Mouse (Mus musculus): ENCODE data around the gene Fah. TPM values are rescaled to one million over a fixed set of nuclear protein-coding genes. Genes with fewer than 3 reads are reported as not detected.

Fah gene
- polyA plus RNA-seq, 1 experiment, result 987 TPM

GRCm38 (mm10) chr7:84611609-84612008, 5.1 kb upstream of the Fah start:
- no peaks in the 10 kb centered on the region for H3K4me1 ChIP-seq (ENCODE audit: control insufficient read depth, insufficient read depth, low read length)
- no peaks in the 10 kb centered on the region for H3K36me3 ChIP-seq (ENCODE audit: control insufficient read depth, insufficient read depth, low read length)
- no peak overlapping the region for H3K27ac ChIP-seq (ENCODE audit: insufficient read depth, low read depth, low read length)
- TF ChIP-seq POLR2A (IDR thresholded peaks at IDR 0.05; ENCODE audit: low read depth, low read length), result no peak
- TF ChIP-seq CTCF (conservative IDR thresholded peaks at IDR 0.05; ENCODE audit: insufficient read depth, insufficient read length, low read depth, low read length), result no peak
- no peak overlapping the region for H3K4me3 ChIP-seq (ENCODE audit: insufficient read depth, low read depth, low read length)
- WGBS, result 86% methylated on average over 1 of the region's 1 CpGs
- H3K27me3 ChIP-seq (replicated peaks; ENCODE audit: control insufficient read depth, insufficient read depth, low read length), result no peaks in the 10 kb centered on the region
- DNase-seq, result no peak

- DNase-seq, result peak; percentile 98
- Histone ChIP-seq H3K4me3 (ENCODE audit: insufficient read depth, low read depth, low read length) (peak overlapping the region; percentile 82), H3K27ac (ENCODE audit: insufficient read depth, low read depth, low read length) (peak overlapping the region; percentile 88), H3K4me1 (ENCODE audit: control insufficient read depth, insufficient read depth, low read length) (no peaks in the 10 kb centered on the region; the same call in 1 of the 2 replicates), H3K27me3 (replicated peaks; ENCODE audit: control insufficient read depth, insufficient read depth, low read length) (no peaks in the 10 kb centered on the region), H3K36me3 (ENCODE audit: control insufficient read depth, insufficient read depth, low read length) (no peaks in the 10 kb centered on the region)
- WGBS, result under 1% methylated on average over 35 of the region's 36 CpGs
- TF ChIP-seq CTCF (conservative IDR thresholded peaks at IDR 0.05; ENCODE audit: insufficient read depth, insufficient read length, low read depth, low read length), result no peak
- peak; percentile 85 for TF ChIP-seq POLR2A (IDR thresholded peaks at IDR 0.05; ENCODE audit: low read depth, low read length)
Observed at GRCm38 (mm10) chr7:84605704-84606292, 724 bp downstream of the Fah start.

- peak overlapping the region; percentile 82 for H3K4me3 ChIP-seq (ENCODE audit: insufficient read depth, low read depth, low read length)
Observed at GRCm38 (mm10) chr7:84605033-84605687, 1.4 kb downstream of the Fah start.

DNA sequence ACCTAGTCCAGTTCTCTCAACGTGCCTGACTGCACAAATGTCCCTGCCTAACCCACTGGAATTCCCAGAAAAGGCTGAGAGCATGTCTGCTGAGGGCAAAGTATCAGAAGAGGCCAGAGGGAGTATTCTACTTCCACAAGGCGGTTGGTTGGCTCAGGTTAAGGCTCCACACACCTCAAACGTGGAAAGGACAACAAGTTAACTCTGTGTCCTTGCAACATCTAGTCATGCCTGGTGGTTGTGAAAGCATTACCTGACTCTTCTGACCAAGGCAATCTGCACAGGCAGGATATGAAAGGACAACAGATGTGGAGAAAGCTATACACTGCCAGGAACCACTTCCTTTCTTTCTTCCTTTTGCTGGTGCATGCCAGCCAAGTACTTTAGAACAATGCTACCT, 2.0 kb downstream of the Fah start:
- 27% methylated on average over 3 of the region's 3 CpGs for WGBS
- H3K27ac ChIP-seq (ENCODE audit: insufficient read depth, low read depth, low read length), result peak overlapping the region; percentile 88
- peak overlapping the region; percentile 5 for H3K4me3 ChIP-seq (ENCODE audit: insufficient read depth, low read depth, low read length)
- peak; percentile 93 for DNase-seq
- H3K36me3 ChIP-seq (ENCODE audit: control insufficient read depth, insufficient read depth, low read length), result no peaks in the 10 kb centered on the region
- TF ChIP-seq CTCF (conservative IDR thresholded peaks at IDR 0.05; ENCODE audit: insufficient read depth, insufficient read length, low read depth, low read length) (no peak), POLR2A (IDR thresholded peaks at IDR 0.05; ENCODE audit: low read depth, low read length) (no peak)
- H3K27me3 ChIP-seq (replicated peaks; ENCODE audit: control insufficient read depth, insufficient read depth, low read length), result no peaks in the 10 kb centered on the region
- H3K4me1 ChIP-seq (ENCODE audit: control insufficient read depth, insufficient read depth, low read length), result no peaks in the 10 kb centered on the region; the same call in 1 of the 2 replicates

More at GRCm38 (mm10) chr7:84605033-84605687, 1.4 kb downstream of the Fah start:
- no peaks in the 10 kb centered on the region for H3K27me3 ChIP-seq (replicated peaks; ENCODE audit: control insufficient read depth, insufficient read depth, low read length)
- peak; percentile 55 for DNase-seq
- WGBS, result 6% methylated on average over 19 of the region's 19 CpGs
- no peaks in the 10 kb centered on the region for H3K36me3 ChIP-seq (ENCODE audit: control insufficient read depth, insufficient read depth, low read length)
- H3K4me1 ChIP-seq (ENCODE audit: control insufficient read depth, insufficient read depth, low read length), result no peaks in the 10 kb centered on the region; the same call in 1 of the 2 replicates
- TF ChIP-seq CTCF (conservative IDR thresholded peaks at IDR 0.05; ENCODE audit: insufficient read depth, insufficient read length, low read depth, low read length) (no peak), POLR2A (IDR thresholded peaks at IDR 0.05; ENCODE audit: low read depth, low read length) (no peak)
- H3K27ac ChIP-seq (ENCODE audit: insufficient read depth, low read depth, low read length), result peak overlapping the region; percentile 88

DNA sequence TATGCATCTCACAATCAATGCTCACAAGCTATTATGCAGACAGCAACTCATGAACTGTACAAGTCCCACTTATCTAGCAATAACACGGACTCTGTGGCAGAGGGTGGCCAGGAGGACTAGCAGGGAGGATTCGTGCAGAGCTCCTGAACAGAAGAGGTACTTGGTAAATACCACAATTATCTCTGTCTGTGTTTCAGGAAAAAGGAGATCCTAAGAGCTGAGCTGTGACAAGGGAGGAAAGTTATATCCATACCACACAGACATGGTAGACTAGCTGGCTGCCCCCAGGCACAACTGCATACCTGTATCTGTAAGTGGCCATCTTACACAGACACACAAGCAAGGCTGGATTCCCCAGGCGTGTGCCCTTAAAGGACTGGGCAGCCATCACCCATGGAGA, 5.2 kb downstream of the Fah start:
- Histone ChIP-seq H3K4me3 (ENCODE audit: insufficient read depth, low read depth, low read length) (no peak overlapping the region), H3K27me3 (replicated peaks; ENCODE audit: control insufficient read depth, insufficient read depth, low read length) (no peaks in the 10 kb centered on the region), H3K36me3 (ENCODE audit: control insufficient read depth, insufficient read depth, low read length) (no peaks in the 10 kb centered on the region; the same call in 1 of the 2 replicates), H3K4me1 (ENCODE audit: control insufficient read depth, insufficient read depth, low read length) (no peaks in the 10 kb centered on the region; the same call in 1 of the 2 replicates), H3K27ac (ENCODE audit: insufficient read depth, low read depth, low read length) (no peak overlapping the region)
- 91% methylated on average over 3 of the region's 3 CpGs for WGBS
- DNase-seq, result no peak
- TF ChIP-seq POLR2A (IDR thresholded peaks at IDR 0.05; ENCODE audit: low read depth, low read length), result no peak
- TF ChIP-seq CTCF (conservative IDR thresholded peaks at IDR 0.05; ENCODE audit: insufficient read depth, insufficient read length, low read depth, low read length), result no peak

GRCm38 (mm10) chr7:84600631-84601030, 5.9 kb downstream of the Fah start:
- TF ChIP-seq POLR2A (IDR thresholded peaks at IDR 0.05; ENCODE audit: low read depth, low read length) (no peak), CTCF (conservative IDR thresholded peaks at IDR 0.05; ENCODE audit: insufficient read depth, insufficient read length, low read depth, low read length) (no peak)
- H3K4me1 ChIP-seq (ENCODE audit: control insufficient read depth, insufficient read depth, low read length), result no peaks in the 10 kb centered on the region; the same call in 1 of the 2 replicates
- H3K36me3 ChIP-seq (ENCODE audit: control insufficient read depth, insufficient read depth, low read length), result no peaks in the 10 kb centered on the region; the same call in 1 of the 2 replicates
- 90% methylated on average over 2 of the region's 2 CpGs for WGBS
- no peak overlapping the region for H3K27ac ChIP-seq (ENCODE audit: insufficient read depth, low read depth, low read length)
- H3K27me3 ChIP-seq (replicated peaks; ENCODE audit: control insufficient read depth, insufficient read depth, low read length), result no peaks in the 10 kb centered on the region
- DNase-seq, result no peak
- no peak overlapping the region for H3K4me3 ChIP-seq (ENCODE audit: insufficient read depth, low read depth, low read length)

- DNase-seq, result no peak
- H3K4me1 ChIP-seq (ENCODE audit: control insufficient read depth, insufficient read depth, low read length), result no peaks in the 10 kb centered on the region; the same call in 1 of the 2 replicates
- H3K4me3 ChIP-seq (ENCODE audit: insufficient read depth, low read depth, low read length), result no peak overlapping the region
- no peak overlapping the region for H3K27ac ChIP-seq (ENCODE audit: insufficient read depth, low read depth, low read length)
- TF ChIP-seq CTCF (conservative IDR thresholded peaks at IDR 0.05; ENCODE audit: insufficient read depth, insufficient read length, low read depth, low read length), result no peak
- no peak for TF ChIP-seq POLR2A (IDR thresholded peaks at IDR 0.05; ENCODE audit: low read depth, low read length)
- no peaks in the 10 kb centered on the region for H3K27me3 ChIP-seq (replicated peaks; ENCODE audit: control insufficient read depth, insufficient read depth, low read length)
- 88% methylated on average over 3 of the region's 3 CpGs for WGBS
- H3K36me3 ChIP-seq (ENCODE audit: control insufficient read depth, insufficient read depth, low read length), result no peaks in the 10 kb centered on the region; the same call in 1 of the 2 replicates
Observed at GRCm38 (mm10) chr7:84596633-84597032, 9.9 kb downstream of the Fah start.

Data from kidney, adult 2 months (tissue).